ENCODE assay signal across 8 mouse cellular contexts in the genomic region with DNA sequence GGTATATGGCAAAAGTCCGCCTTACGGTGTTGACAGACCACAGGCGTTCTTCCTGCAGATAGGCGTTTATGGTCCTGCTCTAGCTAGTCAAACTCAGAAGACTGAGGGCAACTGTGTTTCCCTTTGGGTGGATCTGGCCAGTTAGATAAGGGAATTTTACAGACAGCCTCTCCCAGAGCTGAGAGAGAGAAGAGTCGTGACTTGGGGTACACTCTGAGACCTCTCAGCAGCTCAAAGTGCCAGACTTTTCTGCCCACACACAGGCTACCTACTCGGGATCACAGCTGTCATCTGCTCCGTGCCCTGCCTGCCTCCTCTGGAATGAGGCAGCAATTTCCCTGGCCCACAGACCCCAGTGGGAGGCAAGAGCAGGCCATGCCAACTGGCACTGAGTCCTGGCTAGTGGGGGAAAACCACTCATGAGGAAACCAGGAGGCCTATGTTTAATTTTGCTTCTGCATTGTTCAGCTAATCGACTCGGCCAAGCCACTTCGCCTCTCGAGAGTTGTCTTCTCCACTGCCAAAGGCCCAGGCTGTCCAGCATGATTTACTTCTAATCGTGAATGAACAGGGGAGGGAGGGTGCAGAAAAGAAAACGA. TPM values are rescaled to one million over a fixed set of nuclear protein-coding genes. Genes with fewer than 3 reads are reported as not detected.
DNase-seq lines count a peak whose midpoint lies in the region; ATAC-seq lines count a peak whose summit lies in the region.

No protein-coding gene starts in this region.

- peak; percentile 80 for ATAC-seq in megakaryocyte progenitor cell, adult 5-6 weeks (replicated peaks; ENCODE audit: poor library complexity)

- peak; percentile 56 for DNase-seq in adrenal gland, postnatal 14 days
- DNase-seq in adrenal gland, postnatal 4 days (ENCODE audit: low spot score in 2 of 2), result no peak
- peak; percentile 44 to 72 for DNase-seq in right cerebral cortex, postnatal 10 days (ENCODE audit: low spot score in 2 of 2)
- no peak for DNase-seq in right cerebral cortex, adult 2 months (ENCODE audit: low spot score in 2 of 2)
- peak; percentile 53 to 63 for DNase-seq in heart, adult 18-20 months
- DNase-seq in kidney, adult 9 months, result peak; percentile 30
- no peak for DNase-seq in T-cell, adult 2 months (ENCODE audit: low spot score)

RNA-seq across cellular contexts. Expression of a gene that starts 31.3 kb away (rescaled TPM):
- 15.9 and 19.6 TPM in 2 replicates for total RNA-seq in adrenal gland, postnatal 14 days (2021)
- total RNA-seq in adrenal gland, postnatal 4 days (2021), result 10 to 100 TPM; 13.0 to 15.5 TPM
- total RNA-seq in heart, adult 18-20 months (2021), result 10 to 100 TPM; 12.2 to 13.5 TPM
- 7.7 and 11.5 TPM in 2 replicates for total RNA-seq in megakaryocyte progenitor cell, adult 5-6 weeks (2015)
- 7.4 and 8.6 TPM in 2 replicates for total RNA-seq in megakaryocyte progenitor cell, adult 5-6 weeks (2017)

Comparison
In these comparisons a context has a peak if more than half of its experiments do, and no peak if none do; other contexts are left out.
1. DNase-seq: peak in adrenal gland, postnatal 14 days (single experiment), right cerebral cortex, postnatal 10 days (2 of 2), heart, adult 18-20 months (2 of 2) and kidney, adult 9 months (single experiment); none in adrenal gland, postnatal 4 days (0 of 2), right cerebral cortex, adult 2 months (0 of 2) and T-cell, adult 2 months (single experiment).